Mouse (Mus musculus) testis, postnatal 10 days (tissue): ENCODE data around the gene Erich3.
"Not testable (repeated sequence)": the region's sequence is repeated elsewhere in the genome, so short reads cannot be mapped to it uniquely, and the experiment has no call there.

Experiments used
- DNase-seq: peaks from one replicate; pipeline ENCODE4 v3.0.0; 2021; ENCODE audit warnings: low spot score

The Erich3 gene

DNA sequence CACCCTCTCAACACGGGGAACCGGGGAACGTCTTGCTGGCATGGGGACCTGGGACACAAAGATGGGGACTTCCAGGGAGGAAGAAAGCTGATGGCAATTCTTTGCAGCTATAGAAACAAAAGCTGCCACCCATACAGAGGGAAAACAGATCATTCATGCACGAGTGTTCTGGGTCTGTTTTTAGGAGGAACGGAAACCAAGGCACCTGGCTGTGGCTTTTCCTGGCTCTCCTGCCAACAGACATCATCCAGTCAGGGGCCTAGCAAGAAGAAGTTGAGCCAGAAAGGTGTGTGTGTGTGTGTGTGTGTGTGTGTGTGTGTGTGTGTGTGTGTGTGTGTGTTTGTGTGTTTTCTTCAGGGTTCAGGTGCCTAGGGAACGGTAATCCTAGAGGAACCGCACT, at the start of gene Erich3:
Erich3 (plus strand) TSS at position 315 of the 400 bp plus-strand sequence.
- no peak for DNase-seq

DNA sequence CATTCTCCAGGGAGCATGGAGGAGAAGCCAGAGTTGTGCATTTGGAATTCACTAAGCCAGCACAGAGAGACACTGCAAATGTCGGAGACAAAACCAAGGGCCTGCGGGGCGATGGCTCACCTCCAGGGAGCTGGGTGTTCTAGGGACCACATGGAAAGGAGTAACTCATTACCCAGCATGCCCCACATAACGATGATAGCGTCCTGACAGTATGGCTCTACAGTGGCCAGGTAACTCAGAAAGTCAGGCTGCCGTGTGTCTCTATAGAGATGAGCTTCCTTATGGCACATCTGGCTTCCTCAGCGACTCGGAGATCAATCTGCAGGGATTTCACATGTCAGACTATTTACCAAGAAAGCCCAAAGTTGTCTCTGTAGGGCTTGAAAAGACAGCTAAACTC, 48.9 kb upstream of the Erich3 start:
- DNase-seq, result no peak

DNA sequence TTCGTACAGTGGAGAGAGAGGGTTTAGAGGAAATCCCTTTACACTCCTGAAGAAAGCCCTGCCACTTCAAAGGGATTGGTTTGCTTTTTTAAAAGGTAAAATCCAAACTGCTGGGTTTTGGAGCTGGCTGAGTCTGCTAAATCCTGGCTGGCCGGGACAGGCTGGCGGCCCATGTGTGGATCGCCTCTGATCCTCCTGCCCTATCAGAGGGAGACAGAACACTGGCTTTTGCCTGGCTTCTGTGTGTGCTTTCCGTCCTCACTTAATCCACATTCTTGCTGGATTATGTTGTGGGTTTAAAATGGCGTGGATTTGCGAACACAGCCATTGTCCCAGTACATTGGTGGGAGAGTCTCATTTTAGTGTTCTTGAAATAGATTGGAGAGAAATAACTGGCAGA, 48.4 kb upstream of the Erich3 start:
- no peak for DNase-seq

DNA sequence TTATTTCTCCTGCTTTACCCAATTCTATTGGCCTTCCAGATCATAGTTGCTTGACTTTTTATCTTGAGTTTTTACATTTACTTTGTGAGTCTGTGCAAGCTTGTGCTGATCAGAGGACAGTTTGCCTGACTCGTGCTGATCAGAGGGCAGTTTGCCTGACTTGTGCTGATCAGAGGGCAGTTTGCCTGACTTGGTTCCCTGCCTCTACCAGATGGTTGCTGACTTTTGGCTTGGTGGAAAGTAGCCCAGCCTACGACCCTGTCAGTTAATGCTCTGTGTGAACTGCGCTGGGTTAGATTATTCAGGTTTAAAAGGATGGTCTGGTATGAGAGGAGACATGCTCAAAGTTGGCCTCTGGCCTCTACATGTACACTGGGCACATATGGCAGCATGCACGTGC, 47.6 kb upstream of the Erich3 start:
- no peak for DNase-seq

DNA sequence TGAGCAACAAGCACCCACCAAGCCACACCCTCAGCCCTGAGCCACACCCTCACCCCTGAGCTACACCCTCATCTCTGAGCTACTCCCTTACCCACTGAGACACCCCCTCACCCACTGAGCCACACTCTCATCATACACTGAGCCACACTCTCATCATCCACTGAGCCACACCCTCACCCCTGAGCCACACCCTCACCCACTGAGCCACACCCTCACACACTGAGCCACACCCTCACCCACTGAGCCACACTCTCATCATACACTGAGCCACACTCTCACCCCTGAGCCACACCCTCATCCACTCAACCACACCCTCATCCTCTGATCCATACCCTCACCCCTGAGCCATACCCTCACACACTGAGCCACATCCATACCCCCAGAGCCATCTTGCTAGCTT, 35.4 kb upstream of the Erich3 start:
- no peak for DNase-seq

DNA sequence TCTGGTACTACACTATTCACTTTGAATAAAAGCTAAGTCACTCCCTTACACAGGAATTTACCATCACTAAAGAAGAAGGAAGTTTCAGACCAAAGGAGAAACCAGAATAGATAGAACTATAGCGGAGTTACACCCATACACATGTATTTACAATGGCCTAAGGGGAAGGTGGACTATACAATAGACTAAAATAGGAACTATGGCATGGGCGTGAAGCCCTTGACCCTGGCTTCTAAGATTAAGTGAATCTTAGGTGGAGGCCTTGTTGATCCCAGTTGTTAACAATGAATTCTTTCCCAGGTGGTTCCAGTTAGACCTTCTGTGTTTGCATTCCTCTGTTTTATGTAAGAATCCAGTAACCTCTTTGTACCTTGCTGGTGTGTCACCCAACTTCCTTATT, 32.4 kb upstream of the Erich3 start:
- DNase-seq, result not testable (repeated sequence)

DNA sequence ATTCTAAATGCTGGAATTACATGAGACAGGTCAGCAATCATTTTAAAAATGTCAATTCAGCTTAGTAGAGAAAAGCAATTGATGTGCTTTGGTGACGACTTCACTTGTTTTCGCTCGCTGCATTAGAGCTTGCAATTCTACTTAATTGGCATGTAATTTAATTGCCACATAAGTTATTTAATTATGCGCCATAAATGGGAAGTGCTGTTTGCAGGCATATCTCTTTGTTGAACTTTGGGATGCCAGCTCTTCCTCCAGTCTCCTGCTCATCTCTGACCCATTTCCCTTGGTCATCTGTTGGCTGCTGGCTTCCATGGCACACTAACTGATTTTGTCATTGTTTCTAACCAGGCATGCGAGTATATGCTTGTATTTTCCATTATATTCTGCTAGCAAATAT, 30.6 kb upstream of the Erich3 start:
- no peak for DNase-seq

DNA sequence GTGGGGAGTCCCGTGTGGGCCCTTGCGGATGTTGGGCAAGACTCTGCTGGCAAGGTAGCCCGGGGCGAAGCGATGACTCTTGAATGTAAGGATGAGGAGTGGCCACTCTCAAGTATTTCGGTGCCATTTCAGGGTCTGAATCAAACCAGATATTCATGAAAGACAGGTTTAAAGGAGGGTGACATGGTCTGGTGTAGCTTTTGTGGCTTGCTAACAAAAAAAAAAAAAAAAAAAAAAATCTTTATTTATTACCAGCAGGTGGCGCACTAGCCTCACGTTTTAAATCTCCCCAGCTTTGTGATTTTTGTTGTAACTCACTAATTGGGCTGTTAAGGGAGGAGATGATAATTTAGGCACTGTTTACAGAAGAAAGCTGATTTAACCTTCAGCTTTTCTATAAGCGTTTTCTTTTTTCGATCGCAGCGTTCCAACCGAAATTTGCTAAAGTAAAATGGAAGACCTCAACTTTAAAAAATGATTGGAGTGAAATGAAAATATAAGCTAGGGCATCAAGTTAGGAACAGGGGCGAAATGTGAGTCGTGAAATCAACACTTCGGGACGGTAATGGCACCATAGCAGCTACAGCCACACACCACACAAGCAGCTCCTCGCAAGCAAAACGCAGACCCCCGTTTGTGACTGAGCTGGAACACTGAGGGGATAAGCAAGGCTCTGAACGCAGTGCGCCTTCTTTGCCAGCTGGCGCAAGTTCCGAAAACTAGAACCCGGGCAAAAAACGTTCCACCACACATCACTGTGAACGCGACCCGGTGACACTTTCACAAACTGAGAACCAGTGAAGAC, 16.8 kb upstream of the Erich3 start:
- DNase-seq, result no peak

DNA sequence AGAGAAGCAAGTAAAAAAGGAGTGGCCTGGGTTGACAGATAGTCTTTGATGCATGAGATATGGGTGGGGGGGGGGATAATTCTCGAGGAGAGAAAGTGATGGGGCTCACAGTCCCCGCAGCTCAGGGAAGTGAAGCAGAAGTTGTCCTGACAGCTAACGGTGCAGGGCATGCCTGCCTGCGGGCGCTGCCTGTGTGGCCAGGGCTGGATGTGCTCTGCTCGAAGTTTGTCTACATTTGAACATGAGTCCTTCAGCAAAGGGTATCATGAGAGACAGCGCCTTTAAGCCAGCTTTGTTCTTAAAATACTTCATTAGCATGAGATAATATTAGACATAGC, 16.2 kb upstream of the Erich3 start:
- DNase-seq, result no peak

DNA sequence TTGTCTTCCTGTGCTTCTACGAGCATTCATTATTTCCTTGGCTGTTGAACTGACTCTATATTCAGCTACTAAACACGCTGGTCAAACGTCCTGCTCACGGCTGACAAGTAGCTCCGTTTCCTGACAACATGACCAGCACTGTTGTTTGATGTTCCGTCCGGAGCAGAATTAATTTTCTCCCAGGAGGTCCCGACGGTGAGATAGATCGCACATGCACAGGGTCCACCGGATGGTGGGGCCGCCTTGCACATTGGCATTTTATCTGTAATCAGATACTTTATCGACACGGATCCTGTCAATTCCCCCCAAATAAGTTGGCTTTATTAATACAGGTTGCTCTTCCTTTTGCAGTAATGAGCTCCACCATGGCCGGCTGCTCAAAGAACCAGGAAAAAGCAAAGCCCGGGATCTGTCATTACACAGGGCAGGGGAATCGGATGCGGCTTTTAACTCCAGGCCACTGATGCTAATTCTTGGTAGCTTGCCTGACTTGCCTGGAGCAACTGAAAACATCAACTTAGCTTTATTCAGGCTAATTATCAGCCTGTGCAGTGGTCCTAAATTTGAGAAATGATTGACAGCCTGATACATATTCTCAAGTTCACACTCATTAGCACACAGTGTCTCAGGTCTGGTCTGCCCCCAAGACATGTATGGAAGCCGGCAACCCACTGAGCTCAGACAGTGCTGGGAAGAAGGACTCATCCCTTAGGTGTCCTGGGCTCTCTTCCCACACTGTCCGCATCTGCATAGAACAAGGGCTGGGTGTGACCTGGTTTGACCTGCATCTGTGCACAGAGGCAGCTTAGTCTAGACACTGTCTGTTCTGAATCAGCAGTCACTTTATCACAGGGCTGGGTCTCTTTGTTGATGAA, 14.0 kb upstream of the Erich3 start:
- no peak for DNase-seq

DNA sequence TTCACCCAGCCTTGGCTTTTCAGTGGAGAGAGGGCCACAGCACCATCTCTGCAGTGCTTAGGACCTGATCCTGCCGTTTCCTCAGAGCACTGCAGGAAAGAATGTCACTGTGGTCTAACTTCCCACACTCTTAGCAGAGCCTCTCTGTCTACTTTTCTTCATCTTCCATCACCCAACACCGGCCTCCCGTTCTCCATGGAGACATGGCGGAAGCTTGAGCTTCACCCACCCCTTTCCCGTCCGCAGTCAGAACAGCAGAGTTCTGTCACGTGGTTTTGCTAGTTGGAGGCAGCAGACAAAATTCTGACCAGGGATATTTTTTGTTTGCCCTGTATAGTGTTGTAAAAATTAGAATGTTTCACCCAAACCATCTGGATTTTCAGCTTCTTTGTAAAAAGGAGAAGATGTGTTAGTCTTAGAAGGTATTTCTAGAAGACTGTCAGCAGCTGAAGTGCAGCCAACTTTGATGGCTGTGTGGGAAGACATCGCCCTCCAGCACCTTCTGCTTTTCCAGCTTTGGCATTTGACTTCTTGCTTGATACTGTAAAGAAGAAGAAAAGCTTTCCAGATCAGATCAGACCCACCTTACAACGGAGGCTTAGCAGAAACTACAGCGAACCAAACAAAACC, 12.4 kb upstream of the Erich3 start:
- no peak for DNase-seq

DNA sequence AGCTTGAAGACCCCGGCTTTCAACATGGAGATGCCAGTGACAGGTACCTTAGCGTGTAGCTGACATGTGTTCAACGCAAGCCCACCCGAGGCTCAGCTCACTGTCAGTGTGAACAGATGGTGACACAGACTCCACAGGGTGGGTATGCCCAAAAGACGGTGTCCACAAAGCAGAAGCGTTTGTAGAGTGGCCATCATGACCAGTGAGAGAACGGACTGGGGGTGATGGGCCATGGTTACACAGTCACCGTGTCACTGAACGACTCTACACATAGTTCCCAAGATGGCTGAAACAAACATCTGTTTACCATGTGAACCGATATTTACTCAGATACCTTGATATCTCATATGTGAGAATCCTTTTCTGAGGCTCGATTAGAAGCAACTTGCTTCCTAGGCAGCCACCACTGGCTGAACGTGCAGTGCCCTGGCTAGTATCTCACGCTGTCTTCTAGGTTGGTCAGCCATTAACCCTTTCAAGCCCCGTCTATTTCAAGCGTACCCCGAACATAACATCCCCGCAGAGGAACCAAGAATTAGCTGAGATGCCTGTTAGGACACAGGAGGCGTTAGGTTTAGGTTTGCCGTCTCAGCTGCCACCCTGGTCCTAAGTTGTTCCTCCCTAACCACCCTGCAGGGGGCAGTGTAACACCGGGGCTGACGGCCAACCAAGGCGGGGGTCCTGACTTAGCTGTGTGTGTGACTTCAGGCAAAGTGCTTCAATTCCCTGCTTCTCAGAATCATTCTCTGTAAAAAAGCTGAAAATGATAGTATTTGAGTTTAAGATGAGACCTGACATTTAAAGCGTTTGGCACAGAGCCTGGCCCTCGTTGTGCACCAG, 10.9 kb upstream of the Erich3 start:
- DNase-seq, result peak; percentile 81

DNA sequence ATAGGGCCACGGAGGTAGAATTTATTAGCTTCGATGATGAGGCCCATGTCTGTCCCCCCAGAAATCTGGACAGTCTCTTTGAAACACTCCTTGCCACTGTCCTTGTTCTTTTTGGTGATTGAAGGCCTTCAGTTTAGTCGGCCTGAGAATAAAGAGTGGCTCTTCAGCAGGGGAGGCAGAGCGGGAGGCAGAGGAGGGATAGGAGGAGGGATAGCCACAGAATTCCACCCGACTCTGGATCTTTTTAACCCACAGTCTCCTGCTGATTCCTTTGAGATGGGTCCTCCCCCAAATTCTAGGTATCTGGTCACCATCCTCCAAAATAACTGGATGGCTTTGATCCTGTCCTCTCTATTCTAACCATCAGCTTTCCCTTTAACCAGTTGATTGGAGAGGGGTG, 10.2 kb upstream of the Erich3 start:
- DNase-seq, result no peak

DNA sequence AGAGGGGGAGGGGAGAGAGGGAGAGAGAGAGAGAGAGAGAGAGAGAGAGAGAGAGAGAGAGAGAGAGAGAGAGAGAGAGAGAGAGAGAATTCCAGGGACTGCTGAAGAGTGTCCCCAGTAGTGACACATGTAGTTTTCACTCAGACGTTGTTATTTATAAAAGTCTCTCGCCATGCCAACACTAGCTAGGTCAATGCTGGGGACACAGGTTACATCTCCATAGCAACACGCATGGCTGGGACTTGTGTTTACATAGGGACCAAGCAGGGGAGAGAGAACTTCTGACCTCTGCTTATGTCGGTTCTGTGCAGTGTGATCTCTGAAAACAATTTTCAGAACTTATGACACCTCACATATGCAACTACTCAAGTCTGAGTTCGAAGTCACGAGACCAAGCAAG, 9.4 kb upstream of the Erich3 start:
- no peak for DNase-seq

DNA sequence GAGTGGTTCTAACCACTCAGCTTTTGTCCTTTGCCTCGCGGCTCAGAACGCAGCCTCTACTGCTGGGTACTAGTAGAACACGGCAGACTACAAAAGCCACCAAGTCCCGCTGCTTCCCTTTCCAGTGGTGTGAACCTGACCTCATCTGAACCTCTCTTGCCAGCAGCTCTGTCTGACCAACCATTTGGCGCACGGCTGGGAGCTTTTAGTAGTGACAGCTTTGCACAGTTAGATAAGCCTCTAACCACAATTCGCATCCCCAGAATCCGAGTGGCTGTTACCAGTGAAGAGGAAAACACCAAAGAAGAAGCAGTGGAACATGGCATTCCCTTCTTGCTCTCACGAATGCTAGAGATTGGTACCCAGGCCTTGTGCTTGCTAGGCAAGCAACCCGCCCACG, 8.8 kb upstream of the Erich3 start:
- DNase-seq, result no peak

DNA sequence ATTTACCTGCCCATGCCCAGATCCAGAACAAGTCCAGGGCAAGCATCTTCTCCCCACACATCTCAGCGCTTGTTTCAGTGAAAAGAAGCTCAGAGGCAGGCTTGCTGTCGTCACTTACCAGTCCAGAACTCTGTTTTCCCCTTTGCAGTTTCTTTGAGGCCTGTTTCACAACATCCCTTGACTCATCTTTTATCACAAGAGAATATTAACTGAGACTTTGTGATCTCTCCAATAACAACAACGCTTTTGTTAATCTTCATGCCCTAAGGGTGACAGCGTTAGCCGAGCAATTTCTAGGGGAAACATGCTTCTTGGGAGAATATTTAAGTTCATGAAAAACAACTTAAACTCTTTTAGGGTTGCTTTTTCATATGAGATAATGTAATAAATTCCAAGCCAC, 7.9 kb upstream of the Erich3 start:
- DNase-seq, result no peak

DNA sequence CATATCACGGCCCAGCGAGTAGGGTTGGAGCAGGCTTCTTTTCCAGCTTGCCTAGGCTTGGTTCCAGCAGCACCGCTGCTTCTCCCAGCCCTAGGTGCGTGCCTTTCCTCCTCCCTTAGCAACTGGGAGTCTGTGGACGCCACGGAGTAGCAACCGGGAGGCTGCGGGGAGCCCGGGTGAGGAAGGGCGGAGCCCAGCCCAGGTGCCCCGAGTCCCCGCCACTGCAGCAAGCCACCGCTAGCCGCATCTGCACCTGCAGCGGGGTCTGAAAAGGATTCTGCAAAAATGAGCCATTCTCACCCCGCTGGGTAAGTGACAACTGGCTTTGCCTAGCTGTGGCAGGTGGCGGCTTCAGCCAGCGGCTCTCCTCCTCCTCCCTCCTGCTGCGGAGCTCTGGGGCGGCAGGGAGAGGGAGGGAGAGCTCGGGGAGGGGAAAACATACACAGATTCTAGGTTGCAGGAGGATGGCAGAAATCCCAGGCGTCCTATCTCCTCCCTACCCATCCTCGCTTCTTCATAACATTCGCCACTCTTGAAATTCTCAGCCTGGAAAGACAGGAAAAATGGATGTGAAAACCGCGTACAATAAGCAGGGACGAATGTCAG, 420 bp downstream of the Erich3 start:
- DNase-seq, result no peak

DNA sequence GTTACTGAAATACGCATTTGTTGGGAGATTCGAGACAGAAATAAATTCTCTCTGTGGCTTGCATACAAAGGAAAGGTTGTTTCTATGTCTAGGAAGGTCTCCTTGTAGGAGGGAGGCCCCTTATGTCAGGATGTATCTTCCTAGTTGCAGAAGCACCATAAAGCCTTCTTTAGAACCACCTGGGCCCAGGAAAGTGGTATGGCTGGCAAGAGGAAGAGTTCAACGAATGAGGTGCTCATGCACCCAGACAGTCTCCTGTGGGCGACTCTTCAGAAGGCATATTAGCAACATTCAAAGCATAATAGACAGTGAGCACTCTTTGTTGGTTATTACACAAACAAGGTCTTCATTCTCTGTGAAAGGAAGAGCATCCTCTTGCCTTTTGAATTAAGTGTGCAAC, 977 bp downstream of the Erich3 start:
- no peak for DNase-seq

DNA sequence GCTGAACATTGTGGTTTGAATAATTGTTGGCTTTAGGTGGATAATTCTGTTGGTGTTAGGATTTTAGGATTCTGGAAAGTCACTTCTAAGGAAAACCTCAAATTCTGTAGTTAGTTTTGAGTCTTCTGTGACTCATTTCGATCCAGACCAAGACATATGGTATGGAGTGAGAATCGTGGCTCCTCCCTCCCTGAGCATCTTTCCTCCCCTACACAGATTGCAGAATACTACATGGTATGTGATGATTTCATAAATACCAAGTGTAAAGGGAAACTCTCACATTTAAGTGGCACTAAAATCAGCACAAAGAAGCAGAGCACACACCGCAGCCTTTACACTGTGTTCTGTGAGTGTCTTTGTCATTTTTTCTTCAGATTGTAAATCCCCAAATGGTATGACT, 4.8 kb downstream of the Erich3 start:
- DNase-seq, result no peak

DNA sequence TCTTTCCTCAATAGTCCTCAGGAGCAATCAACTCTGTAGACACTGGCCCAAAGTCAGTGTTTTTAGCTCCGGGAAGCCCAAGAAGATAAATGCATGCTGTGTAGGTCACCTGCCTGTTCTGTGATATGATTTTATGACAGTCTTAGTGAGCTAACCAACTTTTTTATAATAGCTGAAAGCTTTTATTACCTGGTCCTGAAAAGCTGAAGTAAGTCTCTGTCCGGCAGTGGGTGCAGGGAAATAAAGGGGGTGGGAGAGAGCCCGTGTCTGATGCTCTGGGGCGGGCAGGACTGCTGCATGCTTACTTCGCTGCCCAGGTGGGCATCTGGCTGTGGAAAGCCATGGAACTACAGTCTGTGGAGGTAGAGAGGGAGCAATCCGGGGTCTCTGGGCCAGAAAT, 6.9 kb downstream of the Erich3 start:
- no peak for DNase-seq

DNA sequence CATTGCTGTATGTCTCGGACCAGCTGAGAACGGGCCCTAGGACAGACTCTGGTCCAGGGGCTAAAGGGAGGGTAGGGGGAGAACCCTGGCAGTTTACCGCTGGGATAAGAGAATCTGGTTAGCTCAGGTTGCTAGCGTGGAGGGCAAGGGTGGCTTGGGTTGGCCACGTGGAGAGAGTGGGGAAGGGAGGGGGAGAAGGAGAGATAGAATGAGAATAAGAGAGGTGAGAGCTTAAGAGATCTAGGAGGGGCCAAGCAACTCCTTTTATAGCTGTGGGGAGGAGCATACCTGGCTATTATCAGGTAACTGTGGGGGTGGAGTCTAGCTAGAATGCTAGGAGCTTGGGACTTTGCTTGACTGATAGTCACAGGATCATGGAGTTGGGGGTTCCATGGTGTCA, 7.4 kb downstream of the Erich3 start:
- DNase-seq, result no peak

DNA sequence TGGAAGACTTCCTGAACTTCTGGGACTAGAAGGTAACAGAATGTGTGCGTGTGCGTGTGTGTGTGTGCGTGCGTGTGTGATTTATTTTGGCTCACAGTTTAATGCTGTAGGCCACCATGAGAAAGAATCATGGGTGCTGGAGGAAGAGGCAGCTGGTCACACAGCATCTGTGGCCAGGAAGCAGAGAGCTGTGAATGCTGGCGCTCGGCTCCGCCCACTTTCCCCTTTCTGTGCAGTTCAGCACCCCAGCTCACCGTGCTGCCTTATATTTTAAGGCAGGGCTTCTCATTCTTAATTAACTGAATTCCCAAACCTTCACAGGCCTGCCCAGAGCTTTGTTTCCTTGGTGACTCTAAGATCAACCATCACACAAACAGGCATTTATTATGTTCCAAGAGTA, 9.7 kb downstream of the Erich3 start:
- no peak for DNase-seq
